Mouse (Mus musculus) heart, embryonic 12.5 days (tissue): ENCODE results near the gene Lin52. TPM values are rescaled to one million over a fixed set of nuclear protein-coding genes. Genes with fewer than 3 reads are reported as not detected.

Experiments
- ATAC-seq: fragments of 200-750 bp; cut with Nextera tagmentation; 2 replicates; pipeline ENCODE4 v1.8.0; 2017; ENCODE audit warnings: moderate TSS enrichment, moderate library complexity; ENCODE audit not compliant: insufficient number of reproducible peaks, low FRiP score
- H3K27ac ChIP-seq: fragments of 300-500 bp; sonication (generic); 2 replicates; pipeline ENCODE4 v1.5.1; 2016; ENCODE audit warnings: mild to moderate bottlenecking, moderate library complexity; ENCODE audit not compliant: poor library complexity, severe bottlenecking
- H3K27me3 ChIP-seq: fragments of 300-500 bp; sonication (generic); replicated peaks from 2 replicates; pipeline ENCODE4 v1.6.1; 2016; ENCODE audit warnings: mild to moderate bottlenecking, moderate library complexity
- H3K36me3 ChIP-seq: fragments of 300-500 bp; sonication (generic); 2 replicates; pipeline ENCODE4 v1.6.1; 2016; ENCODE audit warnings: mild to moderate bottlenecking, moderate library complexity
- H3K4me1 ChIP-seq: fragments of 300-500 bp; sonication (generic); replicated peaks from 2 replicates; pipeline ENCODE4 v1.6.1; 2016; ENCODE audit warnings: mild to moderate bottlenecking
- H3K4me2 ChIP-seq: fragments of 300-500 bp; sonication (generic); 2 replicates; pipeline ENCODE4 v1.6.1; 2016; ENCODE audit warnings: mild to moderate bottlenecking, moderate library complexity
- H3K4me3 ChIP-seq: fragments of 300-500 bp; sonication (generic); 2 replicates; pipeline ENCODE4 v1.5.1; 2016; ENCODE audit warnings: mild to moderate bottlenecking
- H3K9ac ChIP-seq: fragments of 300-500 bp; sonication (generic); 2 replicates; pipeline ENCODE4 v1.6.1; 2016; ENCODE audit warnings: mild to moderate bottlenecking, moderate library complexity
- H3K9me3 ChIP-seq: fragments of 300-500 bp; sonication (generic); replicated peaks from 2 replicates; pipeline ENCODE4 v1.6.1; 2016; ENCODE audit warnings: mild to moderate bottlenecking, moderate library complexity
- WGBS: fragments of 180-500 bp; shearing (Covaris S2); methylation state at CpG from one replicate; pipeline ENCODE4 v1.1.7; 2016; 5-methylcytosine and 5-hydroxymethylcytosine counted together
- polyA plus RNA-seq: library from polyadenylated mRNA; unstranded; fragments of >200 nt; fragmentation: Nextera tagmentation; extraction: Ambion mirVana; gene quantifications from 2 replicates; pipeline ENCODE4 v1.2.1, GENCODE M21; 2016

Lin52 gene
- polyA plus RNA-seq, 1 experiment from 2014 or later: 15.4 TPM

GRCm38 (mm10) chr12:84438697-84439096 lies 12.5 kb upstream of the Lin52 start:
- Histone ChIP-seq H3K4me2 (no peak overlapping the region), H3K9ac (no peak overlapping the region), H3K9me3 (no peaks in the 10 kb centered on the region), H3K4me1 (no peaks in the 10 kb centered on the region), H3K4me3 (no peak overlapping the region), H3K27ac (no peak overlapping the region), H3K36me3 (peaks cover 17% of the 10 kb centered on the region), H3K27me3 (no peaks in the 10 kb centered on the region)
- ATAC-seq: no peak
- WGBS: 49% methylated on average over 2 of the region's 2 CpGs

- peaks cover 8% of the 10 kb centered on the region; the same call in 1 of the 2 replicates for H3K36me3 ChIP-seq
- H3K27me3 ChIP-seq: no peaks in the 10 kb centered on the region
- 69% methylated on average over 4 of the region's 4 CpGs for WGBS
- H3K27ac ChIP-seq: no peak overlapping the region
- no peaks in the 10 kb centered on the region for H3K9me3 ChIP-seq
- no peak overlapping the region for H3K4me2 ChIP-seq
- H3K4me1 ChIP-seq: no peaks in the 10 kb centered on the region
- H3K4me3 ChIP-seq: no peak overlapping the region
- no peak overlapping the region for H3K9ac ChIP-seq
- ATAC-seq: no peak
These were observed 8.7 kb upstream of the Lin52 start for GRCm38 (mm10) chr12:84442526-84442925.

GRCm38 (mm10) chr12:84447386-84447785 lies 3.8 kb upstream of the Lin52 start:
- H3K27ac ChIP-seq: no peak overlapping the region
- H3K36me3 ChIP-seq: no peaks in the 10 kb centered on the region
- H3K4me2 ChIP-seq: no peak overlapping the region
- 71% methylated on average over 1 of the region's 1 CpGs for WGBS
- ATAC-seq: no peak
- H3K4me3 ChIP-seq: no peak overlapping the region
- no peaks in the 10 kb centered on the region for H3K9me3 ChIP-seq
- no peaks in the 10 kb centered on the region for H3K27me3 ChIP-seq
- peaks cover 14% of the 10 kb centered on the region for H3K4me1 ChIP-seq
- no peak overlapping the region for H3K9ac ChIP-seq

- ATAC-seq: no peak
- Histone ChIP-seq H3K4me3 (no peak overlapping the region), H3K9ac (no peak overlapping the region), H3K4me1 (peaks cover 21% of the 10 kb centered on the region), H3K27me3 (no peaks in the 10 kb centered on the region), H3K27ac (no peak overlapping the region), H3K36me3 (no peaks in the 10 kb centered on the region), H3K9me3 (no peaks in the 10 kb centered on the region), H3K4me2 (no peak overlapping the region)
- WGBS: 78% methylated on average over 6 of the region's 6 CpGs
These were observed 3.0 kb upstream of the Lin52 start for GRCm38 (mm10) chr12:84448181-84448580.

GRCm38 (mm10) chr12:84449887-84450286 lies 1.3 kb upstream of the Lin52 start:
- peak overlapping the region; percentile 93 for H3K4me2 ChIP-seq
- H3K27me3 ChIP-seq: no peaks in the 10 kb centered on the region
- peak overlapping the region; percentile 67 for H3K4me3 ChIP-seq
- no peak for ATAC-seq
- 42% methylated on average over 10 of the region's 10 CpGs for WGBS
- H3K4me1 ChIP-seq: peaks cover 28% of the 10 kb centered on the region
- no peaks in the 10 kb centered on the region for H3K36me3 ChIP-seq
- H3K27ac ChIP-seq: peak overlapping the region; percentile 82; the same call in 1 of the 2 replicates
- peak overlapping the region; percentile 77 for H3K9ac ChIP-seq
- H3K9me3 ChIP-seq: no peaks in the 10 kb centered on the region

GRCm38 (mm10) chr12:84450351-84450717 lies 888 bp upstream of the Lin52 start:
- Histone ChIP-seq H3K9ac (peak overlapping the region; percentile 77), H3K9me3 (no peaks in the 10 kb centered on the region), H3K4me1 (peaks cover 32% of the 10 kb centered on the region), H3K27me3 (no peaks in the 10 kb centered on the region), H3K4me2 (peak overlapping the region; percentile 93), H3K27ac (peak overlapping the region; percentile 82), H3K36me3 (no peaks in the 10 kb centered on the region), H3K4me3 (peak overlapping the region; percentile 67)
- WGBS: 1% methylated on average over 6 of the region's 6 CpGs
- ATAC-seq: no peak

GRCm38 (mm10) chr12:84451801-84452200 lies 579 bp downstream of the Lin52 start:
- no peak for ATAC-seq
- Histone ChIP-seq H3K4me1 (peaks cover 32% of the 10 kb centered on the region), H3K9ac (peak overlapping the region; percentile 84), H3K27me3 (no peaks in the 10 kb centered on the region), H3K9me3 (no peaks in the 10 kb centered on the region), H3K27ac (peak overlapping the region; percentile 15), H3K4me3 (peak overlapping the region; percentile 67), H3K36me3 (peaks cover 1% of the 10 kb centered on the region), H3K4me2 (peak overlapping the region; percentile 100)
- 1% methylated on average over 11 of the region's 11 CpGs for WGBS

- no peak overlapping the region for H3K27ac ChIP-seq
- no peaks in the 10 kb centered on the region for H3K27me3 ChIP-seq
- H3K4me3 ChIP-seq: no peak overlapping the region
- H3K36me3 ChIP-seq: peaks cover 29% of the 10 kb centered on the region
- no peak overlapping the region for H3K9ac ChIP-seq
- ATAC-seq: no peak
- H3K4me2 ChIP-seq: no peak overlapping the region
- 86% methylated on average over 3 of the region's 3 CpGs for WGBS
- H3K4me1 ChIP-seq: peaks cover 21% of the 10 kb centered on the region
- H3K9me3 ChIP-seq: no peaks in the 10 kb centered on the region
These were observed 5.7 kb downstream of the Lin52 start for GRCm38 (mm10) chr12:84456911-84457310.

GRCm38 (mm10) chr12:84459845-84460244 lies 8.6 kb downstream of the Lin52 start:
- Histone ChIP-seq H3K4me3 (no peak overlapping the region), H3K4me2 (no peak overlapping the region), H3K9me3 (no peaks in the 10 kb centered on the region), H3K36me3 (peaks cover 53% of the 10 kb centered on the region), H3K27ac (no peak overlapping the region), H3K27me3 (no peaks in the 10 kb centered on the region), H3K9ac (no peak overlapping the region), H3K4me1 (peaks cover 4% of the 10 kb centered on the region)
- WGBS: 60% methylated on average over 1 of the region's 1 CpGs
- no peak for ATAC-seq

GRCm38 (mm10) chr12:84461416-84461815 lies 10.2 kb downstream of the Lin52 start:
- no peak overlapping the region for H3K27ac ChIP-seq
- H3K4me2 ChIP-seq: no peak overlapping the region
- H3K27me3 ChIP-seq: no peaks in the 10 kb centered on the region
- peaks cover 54% of the 10 kb centered on the region for H3K36me3 ChIP-seq
- no peak overlapping the region for H3K4me3 ChIP-seq
- no peak for ATAC-seq
- H3K9me3 ChIP-seq: no peaks in the 10 kb centered on the region
- WGBS: 91% methylated on average over 5 of the region's 5 CpGs
- H3K9ac ChIP-seq: no peak overlapping the region
- no peaks in the 10 kb centered on the region for H3K4me1 ChIP-seq

GRCm38 (mm10) chr12:84462856-84463255 lies 11.6 kb downstream of the Lin52 start:
- no peak overlapping the region for H3K4me3 ChIP-seq

GRCm38 (mm10) chr12:84468701-84469100 lies 17.5 kb downstream of the Lin52 start:
- no peak overlapping the region for H3K4me2 ChIP-seq
- 0% methylated on average over 1 of the region's 1 CpGs for WGBS
- no peaks in the 10 kb centered on the region for H3K4me1 ChIP-seq
- peaks cover 23% of the 10 kb centered on the region for H3K36me3 ChIP-seq
- H3K4me3 ChIP-seq: no peak overlapping the region
- no peak for ATAC-seq
- no peaks in the 10 kb centered on the region for H3K27me3 ChIP-seq
- no peak overlapping the region for H3K9ac ChIP-seq
- no peaks in the 10 kb centered on the region for H3K9me3 ChIP-seq
- H3K27ac ChIP-seq: no peak overlapping the region

More at GRCm38 (mm10) chr12:84462856-84463255, 11.6 kb downstream of the Lin52 start:
- Histone ChIP-seq H3K27me3 (no peaks in the 10 kb centered on the region), H3K27ac (no peak overlapping the region), H3K4me2 (no peak overlapping the region), H3K36me3 (peaks cover 47% of the 10 kb centered on the region), H3K4me1 (no peaks in the 10 kb centered on the region), H3K9me3 (no peaks in the 10 kb centered on the region), H3K9ac (no peak overlapping the region)
- WGBS: 89% methylated on average over 3 of the region's 3 CpGs
- no peak for ATAC-seq
